20 mouse cellular contexts compared by ENCODE assay signal in the genomic region with DNA sequence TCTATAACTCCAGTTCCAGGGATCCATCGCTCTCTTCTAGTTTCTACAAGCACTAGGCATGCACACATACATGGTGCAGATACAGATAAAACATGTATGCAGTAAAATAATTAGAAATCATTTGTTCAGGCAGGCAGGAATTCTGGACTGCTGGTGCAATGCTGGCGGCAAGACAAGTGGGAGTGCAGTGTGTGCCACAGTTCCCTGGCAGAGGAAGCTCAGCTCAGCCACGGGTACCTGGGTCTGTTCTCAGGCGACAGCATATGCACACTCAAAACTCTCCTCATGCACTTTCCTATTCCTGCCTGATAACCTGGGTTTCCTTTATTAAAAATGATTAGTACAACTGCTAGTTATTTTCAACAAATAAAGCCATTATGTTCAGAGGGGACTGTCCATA. TPM values are rescaled to one million over a fixed set of nuclear protein-coding genes. Genes with fewer than 3 reads are reported as not detected.
DNase-seq lines count a peak whose midpoint lies in the region; ATAC-seq lines count a peak whose summit lies in the region.
"Had no signal": no experiment of that assay in that cellular context is flagged by ENCODE, and none has a peak within 500 bp of the region (broad histone marks: within the 10 kb centered on the region; RNA-seq: fewer than 3 reads in every experiment).

No protein-coding gene starts in this region.

- ATAC-seq in midbrain, embryonic 16.5 days: no peak
- ATAC-seq: forebrain, embryonic 16.5 days; intestine, embryonic 15.5 days had no signal

- H3K27ac ChIP-seq in midbrain, embryonic 16.5 days (ENCODE audit: low read length): no peak overlapping the region
- H3K27ac ChIP-seq: embryonic facial prominence, embryonic 12.5 days; heart, adult 2 months; heart, embryonic 15.5 days; hindbrain, embryonic 10.5 days; hindbrain, embryonic 14.5 days; intestine, embryonic 15.5 days; kidney, embryonic 15.5 days had no signal

- H3K4me3 ChIP-seq in midbrain, embryonic 16.5 days (ENCODE audit: low read depth, low read length): no peak overlapping the region
- H3K4me3 ChIP-seq: embryonic facial prominence, embryonic 12.5 days; heart, adult 2 months; heart, embryonic 15.5 days; hindbrain, embryonic 10.5 days; intestine, embryonic 15.5 days; kidney, embryonic 15.5 days had no signal

- peak; percentile 64 for DNase-seq in brain, adult 2 months (ENCODE audit: low read depth, low spot score)
- DNase-seq in cerebellum, adult 11 months: peak; percentile 40
- peak; percentile 42 for DNase-seq in cerebellum, adult 8-10 months
- DNase-seq in cerebellum, postnatal 14 days: peak; percentile 54 to 60
- no peak for DNase-seq in gastrocnemius, postnatal 10 days
- no peak for DNase-seq in urinary bladder, postnatal 10 days (ENCODE audit: low spot score)
- DNase-seq: adrenal gland, adult 2 months; adrenal gland, postnatal 25 days; heart, adult 2 months; heart, postnatal 14 days; kidney, adult 2 months had no signal

- 94% methylated on average over 4 of the region's 4 CpGs for WGBS in midbrain, embryonic 16.5 days

- no peaks in the 10 kb centered on the region for H3K9me3 ChIP-seq in midbrain, embryonic 16.5 days (replicated peaks; ENCODE audit: control insufficient read depth, low read length, poor library complexity, severe bottlenecking)
- H3K9me3 ChIP-seq: embryonic facial prominence, embryonic 12.5 days; heart, embryonic 15.5 days; hindbrain, embryonic 10.5 days; intestine, embryonic 15.5 days; kidney, embryonic 15.5 days had no signal

- H3K36me3 ChIP-seq in midbrain, embryonic 16.5 days (ENCODE audit: control insufficient read depth, insufficient read depth, low read length): peaks cover 32% of the 10 kb centered on the region

- no peaks in the 10 kb centered on the region for H3K27me3 ChIP-seq in midbrain, embryonic 16.5 days (ENCODE audit: control insufficient read depth, insufficient read depth, low read depth, low read length)
- H3K27me3 ChIP-seq: embryonic facial prominence, embryonic 12.5 days; heart, embryonic 15.5 days; intestine, embryonic 15.5 days; kidney, embryonic 15.5 days had no signal

- H3K4me2 ChIP-seq in midbrain, embryonic 16.5 days (ENCODE audit: low read length): no peak overlapping the region
- H3K4me2 ChIP-seq: embryonic facial prominence, embryonic 12.5 days; heart, embryonic 11.5 days; heart, embryonic 15.5 days; hindbrain, embryonic 14.5 days; intestine, embryonic 15.5 days; kidney, embryonic 15.5 days had no signal

- H3K4me1 ChIP-seq in midbrain, embryonic 16.5 days (ENCODE audit: control insufficient read depth, insufficient read depth, low read length): no peaks in the 10 kb centered on the region
- H3K4me1 ChIP-seq: embryonic facial prominence, embryonic 12.5 days; heart, embryonic 15.5 days; hindbrain, embryonic 10.5 days; intestine, embryonic 15.5 days; kidney, embryonic 15.5 days had no signal

- H3K9ac ChIP-seq in midbrain, embryonic 16.5 days (ENCODE audit: low read depth, low read length): no peak overlapping the region
- H3K9ac ChIP-seq: embryonic facial prominence, embryonic 12.5 days; heart, embryonic 15.5 days; hindbrain, embryonic 14.5 days; intestine, embryonic 15.5 days; kidney, embryonic 15.5 days had no signal

RNA-seq across cellular contexts. Expression of gene Ppil3, which starts 19.8 kb away (rescaled TPM):
- 10 to 100 TPM; 18.7 to 23.1 TPM for total RNA-seq in gastrocnemius, postnatal 10 days (2021)
- 49.8 and 50.2 TPM in 2 replicates for polyA plus RNA-seq in midbrain, embryonic 16.5 days (2015; fragmentation: Nextera tagmentation; extraction: Ambion mirVana)

RNA-seq across cellular contexts. Expression of gene Nif3l1, which starts 20.1 kb away (rescaled TPM):
- total RNA-seq in gastrocnemius, postnatal 10 days (2021): 10 to 100 TPM; 10.5 to 11.4 TPM
- 56.9 and 57.5 TPM in 2 replicates for polyA plus RNA-seq in midbrain, embryonic 16.5 days (2015; fragmentation: Nextera tagmentation; extraction: Ambion mirVana)

RNA-seq across cellular contexts. Expression of gene Orc2, which starts 39.9 kb away (rescaled TPM):
- 10 to 100 TPM; 12.8 to 14.4 TPM for total RNA-seq in gastrocnemius, postnatal 10 days (2021)
- 15.1 and 17.2 TPM in 2 replicates for polyA plus RNA-seq in midbrain, embryonic 16.5 days (2015; fragmentation: Nextera tagmentation; extraction: Ambion mirVana)

RNA-seq across cellular contexts. Expression of gene Clk1, which starts 41.2 kb away (rescaled TPM):
- 10 to 100 TPM; 46.2 to 80.4 TPM for total RNA-seq in gastrocnemius, postnatal 10 days (2021)
- polyA plus RNA-seq in midbrain, embryonic 16.5 days (2015; fragmentation: Nextera tagmentation; extraction: Ambion mirVana): 178 and 188 TPM in 2 replicates

Comparison
In these comparisons a context has a peak if more than half of its experiments do, and no peak if none do; other contexts are left out.
1. DNase-seq: peak in brain, adult 2 months (single experiment), cerebellum, adult 11 months (single experiment), cerebellum, adult 8-10 months (single experiment) and cerebellum, postnatal 14 days (2 of 2); none in gastrocnemius, postnatal 10 days (single experiment) and urinary bladder, postnatal 10 days (single experiment).